Mouse (Mus musculus): ENCODE data around the gene Arhgap24.

DNA sequence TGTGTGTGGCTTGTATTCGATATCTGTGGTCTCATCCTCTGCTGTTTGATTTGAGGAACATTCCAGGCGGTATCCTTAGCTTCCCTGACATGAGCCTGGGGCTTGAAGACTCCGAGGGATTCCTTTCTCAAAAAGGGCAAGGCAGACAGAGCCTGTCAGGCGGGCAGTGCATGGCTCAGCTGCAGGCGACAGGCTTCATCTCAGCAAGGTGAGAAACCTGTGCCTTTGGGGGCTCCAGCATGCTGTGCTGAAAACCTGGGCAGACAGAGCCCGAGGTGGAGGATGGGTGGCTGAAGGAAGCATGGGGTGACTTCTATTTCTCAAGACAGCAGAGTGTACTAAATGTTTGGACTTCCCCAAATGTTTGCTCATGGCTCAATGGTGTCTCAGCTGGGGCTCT lies 13.6 kb downstream of the Arhgap24 start:
- TF ChIP-seq CTCF (IDR thresholded peaks at IDR 0.05; ENCODE audit: extremely low read depth, insufficient read depth, insufficient read length, insufficient replicate concordance) (no peak), POLR2A (IDR thresholded peaks at IDR 0.05; ENCODE audit: low read depth, low read length) (no peak)

All from spleen, adult 2 months (tissue).